Mouse (Mus musculus): Measurements from ENCODE around the gene Tnfrsf11a.
"Not testable (repeated sequence)": the region's sequence is repeated elsewhere in the genome, so short reads cannot be mapped to it uniquely, and the experiment has no call there.

DNA sequence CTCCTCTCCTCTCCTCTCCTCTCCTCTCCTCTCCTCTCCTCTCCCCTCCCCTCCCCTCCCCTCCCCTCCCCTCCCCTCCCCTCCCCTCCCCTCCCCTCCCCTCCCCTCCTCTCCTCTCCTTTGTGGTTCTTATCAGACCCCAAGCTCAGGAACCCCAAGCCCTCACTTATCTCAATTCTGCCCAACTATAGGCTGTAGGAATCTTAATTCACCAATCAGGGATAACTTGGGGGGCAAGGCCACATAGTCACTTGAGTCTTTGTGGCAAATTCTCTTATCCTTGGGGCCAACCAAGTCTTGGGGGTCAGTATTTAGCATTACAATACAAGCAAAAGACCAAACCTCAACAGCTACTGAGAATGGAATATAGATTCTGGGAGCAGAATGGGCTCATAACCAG lies 31.5 kb downstream of the Tnfrsf11a start:
- TF ChIP-seq CTCF (IDR thresholded peaks at IDR 0.05; ENCODE audit: extremely low read depth, insufficient read depth, insufficient read length, insufficient replicate concordance); POLR2A (IDR thresholded peaks at IDR 0.05; ENCODE audit: low read depth, low read length): not testable (repeated sequence)
